Mouse (Mus musculus) left cerebral cortex, adult 9 months (tissue): ENCODE measurements at regions not wholly inside any gene's neighbourhood (a gene's known extent, or its start where the extent isn't known, plus 50 kb on each side); places are given as distances from the start of the nearest gene placed in this dataset.
A peak's percentile ranks its signal among the peaks of the same experiment; 100 is the strongest.

Experiments used
- DNase-seq, 2 experiments: peaks; one replicate each; pipeline ENCODE4 v3.0.0; 2022; ENCODE audit warnings: low spot score in 2 of 2

- no peak for DNase-seq
Observed at GRCm38 (mm10) chr2:11416122-11416521, 137.8 kb downstream of the Pfkfb3 start.

- no peak for DNase-seq
Observed at GRCm38 (mm10) chr2:11412521-11412920, 141.4 kb downstream of the Pfkfb3 start.

DNA sequence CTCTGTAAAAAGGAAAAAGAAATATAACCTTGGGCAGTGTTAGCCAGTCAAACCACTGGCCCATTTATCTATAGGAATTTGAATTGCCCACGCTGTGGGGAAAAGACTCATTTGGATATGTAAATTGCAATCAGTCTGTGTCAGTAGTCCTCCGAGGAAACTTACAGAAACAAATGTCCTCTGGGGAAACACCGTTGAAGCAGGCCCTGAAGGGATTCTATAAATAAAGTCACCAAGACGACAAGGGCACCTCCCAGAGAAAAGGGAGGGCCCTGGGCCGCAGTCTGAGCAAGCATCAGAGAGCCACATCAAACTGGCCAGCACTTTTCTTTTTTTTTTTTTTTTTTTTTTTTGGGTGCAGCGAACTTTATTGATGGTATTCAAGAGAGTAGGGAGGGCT lies 145.4 kb downstream of the Pfkfb3 start:
- DNase-seq = no peak

GRCm38 (mm10) chr2:11406103-11406615 lies 147.7 kb downstream of the Pfkfb3 start:
- DNase-seq = no peak

DNA sequence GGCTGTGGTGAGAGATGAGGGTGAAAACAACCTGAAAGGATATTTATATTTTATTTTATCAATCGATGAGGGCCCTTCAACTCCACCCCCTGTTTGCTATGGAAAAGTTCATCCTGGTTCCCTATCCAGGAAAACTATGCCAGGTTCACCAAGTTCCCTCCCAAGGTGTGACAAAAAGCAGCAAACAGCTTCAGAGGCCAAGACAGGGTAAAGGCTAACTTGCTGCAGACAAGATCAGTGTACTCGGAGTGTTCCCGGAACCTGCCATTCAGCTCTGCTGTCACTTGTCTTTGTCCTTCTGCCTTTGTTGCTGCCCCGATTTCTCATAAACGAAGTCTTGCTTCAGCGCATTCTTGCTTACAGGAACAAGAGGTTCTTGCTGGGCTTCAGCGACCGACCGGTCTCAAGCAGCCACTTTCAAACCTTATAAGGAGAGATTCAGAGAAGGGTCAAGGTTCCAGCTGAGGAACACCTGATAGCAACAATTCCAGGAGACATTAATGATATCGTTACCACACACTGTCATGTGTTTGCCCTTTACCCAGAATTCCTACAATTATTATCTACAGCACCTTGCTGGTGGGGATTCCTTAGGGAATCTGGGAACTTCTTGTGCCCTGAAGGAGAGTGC lies 151.5 kb downstream of the Pfkfb3 start:
- DNase-seq = no peak

GRCm38 (mm10) chr2:11399411-11399810 lies 154.5 kb downstream of the Pfkfb3 start:
- no peak for DNase-seq

GRCm38 (mm10) chr2:11398949-11399348 lies 154.9 kb downstream of the Pfkfb3 start:
- DNase-seq = no peak

DNA sequence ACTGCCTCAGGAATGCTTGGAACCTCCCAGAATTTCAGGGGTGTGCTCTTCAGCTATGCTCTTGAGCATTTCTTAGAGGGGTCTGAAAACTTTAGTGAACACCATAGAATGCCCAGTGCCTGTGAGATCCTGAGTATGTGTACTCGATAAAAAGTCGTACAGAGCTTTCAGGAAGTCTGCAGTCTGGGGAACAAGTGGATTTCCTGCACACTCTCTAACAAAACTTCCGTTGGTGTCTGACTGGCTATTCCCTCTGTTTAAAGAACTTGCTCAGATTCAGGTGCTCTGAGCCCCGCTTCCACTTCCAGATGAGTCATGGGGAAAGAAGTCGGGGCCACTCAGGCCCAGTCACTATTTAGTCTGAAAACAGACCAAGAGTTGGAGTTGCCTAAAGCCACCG lies 155.5 kb downstream of the Pfkfb3 start:
- no peak for DNase-seq

- DNase-seq = no peak
Observed at GRCm38 (mm10) chr2:11396835-11397234, 157.0 kb downstream of the Pfkfb3 start.

- DNase-seq = no peak
Observed at GRCm38 (mm10) chr2:11394675-11395349, 159.1 kb downstream of the Pfkfb3 start.

GRCm38 (mm10) chr2:11391725-11392124 lies 162.2 kb downstream of the Pfkfb3 start:
- peak; percentile 10 to 11 for DNase-seq

- DNase-seq = no peak
Observed at GRCm38 (mm10) chr2:11390667-11391334, 163.1 kb downstream of the Pfkfb3 start.

- no peak for DNase-seq
Observed at GRCm38 (mm10) chr2:11387623-11388022, 166.3 kb downstream of the Pfkfb3 start.

DNA sequence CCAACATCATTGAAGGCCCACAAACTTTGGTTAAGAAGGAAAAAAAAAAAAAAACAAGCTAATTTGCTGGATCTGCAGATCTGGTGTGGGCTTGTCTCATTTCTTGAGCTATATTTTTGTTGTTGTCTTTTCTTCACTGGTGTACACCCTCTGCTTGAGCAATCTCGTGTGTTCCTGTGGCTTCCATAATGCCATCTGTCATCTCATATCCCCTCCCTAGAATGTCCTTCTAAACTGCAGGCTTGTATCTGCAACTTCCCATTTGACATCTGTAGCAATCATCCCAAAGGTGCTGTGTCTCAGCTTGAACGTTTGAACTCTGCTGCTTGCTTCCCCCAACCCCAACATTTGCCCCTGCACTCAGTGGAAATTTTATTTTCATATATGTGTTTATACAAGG lies 170.1 kb downstream of the Pfkfb3 start:
- no peak for DNase-seq

DNA sequence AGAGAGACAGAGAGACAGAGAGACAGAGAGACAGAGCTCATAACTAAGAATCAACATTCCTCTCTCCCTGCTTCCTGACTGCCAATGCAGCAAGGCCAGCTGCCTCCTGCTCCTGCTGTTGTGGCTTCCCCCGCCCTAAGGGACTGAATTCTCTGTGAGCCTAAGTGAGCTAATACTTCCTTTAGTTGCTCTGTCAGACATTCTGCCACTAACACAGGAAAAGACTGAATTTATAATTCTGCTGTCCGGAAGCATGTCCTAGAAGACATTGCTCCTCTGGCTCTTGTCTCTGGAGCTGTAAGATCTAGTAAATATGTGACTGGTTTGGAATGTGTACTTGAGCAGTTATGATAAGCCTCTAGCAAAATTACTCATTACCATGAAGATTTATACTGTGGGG lies 176.7 kb downstream of the Pfkfb3 start:
- DNase-seq = no peak

DNA sequence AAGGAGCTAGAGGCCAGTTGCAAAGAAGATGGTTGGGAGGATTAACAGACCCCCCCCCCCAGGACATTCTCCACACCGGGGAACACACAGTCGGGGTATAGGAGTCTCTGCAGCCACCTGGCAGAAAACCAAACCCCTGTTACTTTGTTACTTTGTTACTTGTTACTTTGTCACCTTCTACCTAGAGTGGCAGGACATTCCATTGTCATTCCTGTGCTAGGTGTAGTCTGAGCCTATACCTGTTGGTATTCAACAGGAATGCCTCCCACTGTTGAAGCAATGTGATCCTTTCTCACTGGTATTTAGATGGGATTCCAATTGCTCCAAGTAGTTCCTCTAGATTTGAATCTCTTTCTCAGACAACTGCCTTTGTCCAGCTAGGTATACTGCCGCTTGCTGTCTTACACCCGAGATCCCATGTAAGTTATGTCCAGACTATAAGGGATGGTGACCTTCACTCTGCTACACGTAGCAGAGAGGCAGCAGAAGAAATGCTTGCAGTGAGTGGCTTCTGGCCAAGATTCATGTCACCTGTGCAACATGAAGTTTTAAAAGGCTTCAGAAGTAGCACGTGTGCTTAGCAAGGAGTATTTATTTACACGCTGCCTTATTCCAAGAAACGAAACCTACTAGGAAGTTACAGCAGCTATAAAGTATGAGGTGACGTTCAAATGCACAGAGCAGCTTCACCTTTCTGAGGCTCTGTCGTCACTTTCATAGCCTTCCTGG lies 178.0 kb downstream of the Pfkfb3 start:
- no peak for DNase-seq

- DNase-seq = no peak
Observed at GRCm38 (mm10) chr2:11375092-11375491, 178.8 kb downstream of the Pfkfb3 start.

DNA sequence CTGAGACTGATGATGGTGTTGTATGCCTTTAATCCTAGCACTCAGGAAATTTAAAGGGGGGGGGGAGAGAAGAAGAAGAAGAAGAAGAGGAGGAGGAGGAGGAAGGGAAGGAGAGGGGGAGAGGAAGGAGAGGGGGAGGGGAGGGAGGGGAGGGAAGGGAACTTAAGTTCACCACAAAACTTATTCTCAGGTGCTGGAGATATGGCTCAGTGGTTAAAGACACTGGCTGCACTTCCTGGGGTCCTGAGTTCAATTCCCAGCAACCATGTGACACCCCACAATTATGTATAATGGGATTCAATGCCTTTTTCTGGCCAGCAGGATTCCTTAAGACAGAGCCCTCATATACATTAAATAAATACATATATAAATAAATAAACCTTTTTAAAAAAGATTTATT lies 183.6 kb downstream of the Pfkfb3 start:
- no peak for DNase-seq

- no peak for DNase-seq
Observed at GRCm38 (mm10) chr2:11367319-11367718, 186.6 kb downstream of the Pfkfb3 start.

DNA sequence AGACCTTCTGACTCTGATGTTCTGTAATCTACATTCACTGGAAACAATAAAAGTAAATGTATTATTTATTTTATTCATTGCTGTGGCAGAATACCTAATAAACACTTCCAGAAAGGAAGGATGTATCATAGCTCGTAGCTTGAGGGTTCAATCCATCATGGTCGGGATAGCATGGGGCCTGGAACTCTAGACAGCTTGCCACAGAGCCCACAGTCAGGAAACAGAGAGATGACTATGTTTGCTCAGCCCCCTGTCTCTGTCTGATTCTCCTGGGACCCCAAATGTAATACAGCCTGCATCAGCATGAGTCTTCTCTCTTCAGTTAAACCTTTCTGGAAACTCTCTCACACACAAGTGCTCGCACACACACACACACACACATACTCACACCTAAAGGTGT lies 188.1 kb downstream of the Pfkfb3 start:
- no peak for DNase-seq

DNA sequence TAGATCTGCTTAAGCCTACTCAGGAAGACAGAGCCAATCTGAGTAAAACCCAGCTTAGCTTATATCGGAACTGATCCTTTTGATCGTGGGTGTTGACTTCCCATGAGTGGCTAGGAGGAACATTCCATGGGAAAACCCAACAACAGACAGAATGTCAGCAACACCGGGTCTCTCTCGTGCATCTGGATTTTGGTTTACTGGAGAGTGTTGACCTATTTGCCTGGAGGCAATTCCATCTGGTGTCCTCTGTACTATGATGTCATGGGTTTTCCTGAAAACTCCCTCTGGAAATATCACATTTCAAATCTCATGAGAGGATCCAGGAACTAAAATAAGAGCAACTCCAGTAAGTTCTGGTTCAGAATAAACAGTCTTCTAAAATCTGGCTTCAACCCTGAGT lies 188.5 kb downstream of the Pfkfb3 start:
- DNase-seq = no peak

DNA sequence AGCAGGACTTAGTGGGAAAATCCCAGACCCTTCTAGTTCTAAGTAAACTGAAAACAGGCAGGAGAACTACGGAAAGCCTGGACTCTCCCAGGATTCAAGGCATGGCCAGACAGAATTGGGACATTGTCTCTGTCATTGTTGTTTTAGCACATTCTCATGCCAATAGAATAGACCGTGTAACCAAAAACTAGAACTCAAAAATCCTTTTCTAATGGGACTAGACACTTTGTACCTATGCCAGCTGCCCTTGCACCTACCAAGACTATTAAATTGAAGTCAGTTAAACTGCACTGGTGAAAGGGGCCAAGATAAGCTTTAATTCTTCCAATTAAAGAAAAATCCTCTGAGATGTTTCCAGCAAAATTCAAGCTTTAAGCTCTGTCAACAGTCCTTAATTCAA lies 189.8 kb downstream of the Pfkfb3 start:
- DNase-seq = no peak
